Mouse (Mus musculus) embryonic facial prominence, embryonic 12.5 days (tissue): Measurements from ENCODE around the gene Ebf4. TPM values are rescaled to one million over a fixed set of nuclear protein-coding genes. Genes with fewer than 3 reads are reported as not detected.
A peak's percentile ranks its signal among the peaks of the same experiment; 100 is the strongest.
"Not testable (repeated sequence)": the region's sequence is repeated elsewhere in the genome, so short reads cannot be mapped to it uniquely, and the experiment has no call there.

Experiments
- ATAC-seq: fragments of 200-750 bp; cut with Nextera tagmentation; 2 replicates; pipeline ENCODE4 v1.8.0; 2017; ENCODE audit not compliant: insufficient number of reproducible peaks, insufficient read depth, low FRiP score, low TSS enrichment
- H3K27ac ChIP-seq: fragments of 300-500 bp; sonication (generic); 2 replicates; pipeline ENCODE4 v1.5.1; 2016; ENCODE audit warnings: mild to moderate bottlenecking
- H3K27me3 ChIP-seq: fragments of 300-500 bp; sonication (generic); 2 replicates; pipeline ENCODE4 v1.6.1; 2016; ENCODE audit warnings: mild to moderate bottlenecking, moderate library complexity
- H3K36me3 ChIP-seq: fragments of 300-500 bp; sonication (generic); 2 replicates; pipeline ENCODE4 v1.6.1; 2016; ENCODE audit warnings: mild to moderate bottlenecking
- H3K4me1 ChIP-seq: fragments of 300-500 bp; sonication (generic); 2 replicates; pipeline ENCODE4 v1.6.1; 2016
- H3K4me2 ChIP-seq: fragments of 300-500 bp; sonication (generic); replicated peaks from 2 replicates; pipeline ENCODE4 v1.6.1; 2016; ENCODE audit warnings: mild to moderate bottlenecking, moderate library complexity
- H3K4me3 ChIP-seq: fragments of 300-500 bp; sonication (generic); 2 replicates; pipeline ENCODE4 v1.5.1; 2016; ENCODE audit warnings: mild to moderate bottlenecking
- H3K9ac ChIP-seq: fragments of 300-500 bp; sonication (generic); 2 replicates; pipeline ENCODE4 v1.6.1; 2016; ENCODE audit warnings: mild to moderate bottlenecking, moderate library complexity
- H3K9me3 ChIP-seq: fragments of 300-500 bp; sonication (generic); 2 replicates; pipeline ENCODE4 v1.6.1; 2016; ENCODE audit warnings: mild to moderate bottlenecking, moderate library complexity
- WGBS: fragments of 180-500 bp; shearing (Covaris S2); methylation state at CpG from one replicate; pipeline ENCODE4 v1.1.7; 2016; 5-methylcytosine and 5-hydroxymethylcytosine counted together
- polyA plus RNA-seq: library from polyadenylated mRNA; unstranded; fragments of >200 nt; fragmentation: Nextera tagmentation; extraction: Ambion mirVana; gene quantifications from 2 replicates; pipeline ENCODE4 v1.2.1, GENCODE M21; 2016

Ebf4 gene
- polyA plus RNA-seq, 1 experiment from 2014 or later = 4.6 TPM

DNA sequence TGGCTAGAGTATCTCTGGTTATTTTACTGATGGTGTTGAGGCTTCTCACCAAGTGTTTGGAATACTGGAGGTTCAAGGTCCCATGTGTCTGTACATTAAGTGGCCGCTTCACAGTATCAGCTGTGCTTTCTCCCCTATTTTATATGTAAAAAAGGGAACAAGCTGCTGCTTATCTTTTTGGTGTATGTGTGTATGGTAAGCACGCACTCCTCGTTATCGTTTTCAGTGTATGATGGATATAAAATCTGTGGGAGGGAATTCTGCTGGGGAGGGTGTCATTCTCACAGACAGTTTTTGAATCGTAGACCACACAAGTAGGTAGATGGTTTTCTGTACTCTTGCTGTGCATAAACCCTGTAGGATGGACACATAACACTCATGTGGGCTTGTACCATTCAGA, 62.6 kb downstream of the Ebf4 start:
- Histone ChIP-seq H3K27ac (no peak overlapping the region), H3K9me3 (no peaks in the 10 kb centered on the region), H3K27me3 (peaks cover 48% of the 10 kb centered on the region), H3K4me3 (no peak overlapping the region), H3K4me1 (peaks cover 7% of the 10 kb centered on the region; the same call in 1 of the 2 replicates), H3K36me3 (no peaks in the 10 kb centered on the region), H3K9ac (no peak overlapping the region), H3K4me2 (no peak overlapping the region)
- WGBS = 92% methylated on average over 5 of the region's 5 CpGs
- no peak for ATAC-seq

DNA sequence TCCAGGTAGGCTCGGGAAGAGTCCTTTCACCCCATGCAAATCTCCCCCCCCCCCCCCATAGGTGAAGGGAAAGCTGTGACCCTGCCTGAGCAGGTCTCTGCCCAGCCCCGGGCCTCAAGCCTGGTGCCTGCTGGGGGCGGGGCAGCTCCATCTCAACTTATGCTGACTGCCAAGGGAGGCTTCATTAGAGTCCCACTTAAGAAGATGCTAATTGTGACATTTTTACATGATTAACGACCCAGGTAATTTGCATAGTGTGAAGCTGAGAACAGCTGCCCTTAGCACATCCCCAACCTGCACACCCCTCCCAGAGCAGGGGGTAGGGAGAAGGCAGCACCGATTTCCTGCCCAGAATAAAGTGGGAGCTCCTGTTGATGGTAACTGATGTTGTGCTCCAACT, 63.9 kb downstream of the Ebf4 start:
- peaks cover 7% of the 10 kb centered on the region; the same call in 1 of the 2 replicates for H3K4me1 ChIP-seq
- H3K9me3 ChIP-seq = no peaks in the 10 kb centered on the region
- H3K9ac ChIP-seq = no peak overlapping the region
- H3K4me2 ChIP-seq = no peak overlapping the region
- no peak overlapping the region for H3K4me3 ChIP-seq
- ATAC-seq = no peak
- 19% methylated on average over 5 of the region's 5 CpGs for WGBS
- H3K27ac ChIP-seq = no peak overlapping the region
- no peaks in the 10 kb centered on the region for H3K36me3 ChIP-seq
- H3K27me3 ChIP-seq = peaks cover 61% of the 10 kb centered on the region

DNA sequence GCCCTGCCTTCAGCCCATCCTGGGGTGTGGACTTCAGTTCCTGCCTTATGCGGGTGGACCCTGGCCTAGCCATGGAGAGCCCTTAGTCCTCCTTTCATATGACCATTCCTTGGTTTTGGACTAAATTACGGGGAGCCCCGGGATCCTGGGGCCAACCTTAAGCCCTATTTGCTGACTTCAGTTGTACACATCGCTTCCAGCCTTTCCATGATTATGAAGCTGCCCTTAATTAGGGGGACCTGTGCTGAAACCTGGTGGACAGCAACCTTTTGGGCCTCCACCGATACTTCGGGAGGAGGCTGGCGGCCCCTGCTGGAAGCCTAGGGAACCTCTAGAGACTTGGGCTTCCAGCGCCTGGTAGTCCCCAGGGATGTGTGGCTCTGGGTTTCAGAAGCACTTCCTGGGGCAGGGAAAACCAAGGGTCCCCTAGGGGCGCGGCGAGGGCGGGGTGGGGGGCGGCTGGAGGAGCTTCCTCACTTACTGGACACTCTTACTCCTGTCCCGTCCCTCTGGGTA, 67.6 kb downstream of the Ebf4 start:
- whole genome bisulfite sequencing = 3% methylated on average over 14 of the region's 14 CpGs
- Histone ChIP-seq H3K9ac (no peak overlapping the region), H3K27ac (no peak overlapping the region), H3K4me3 (no peak overlapping the region), H3K36me3 (no peaks in the 10 kb centered on the region), H3K4me1 (peaks cover 13% of the 10 kb centered on the region), H3K4me2 (no peak overlapping the region), H3K9me3 (no peaks in the 10 kb centered on the region), H3K27me3 (peaks cover 90% of the 10 kb centered on the region)
- ATAC-seq = no peak; the same call in 1 of the 2 replicates

DNA sequence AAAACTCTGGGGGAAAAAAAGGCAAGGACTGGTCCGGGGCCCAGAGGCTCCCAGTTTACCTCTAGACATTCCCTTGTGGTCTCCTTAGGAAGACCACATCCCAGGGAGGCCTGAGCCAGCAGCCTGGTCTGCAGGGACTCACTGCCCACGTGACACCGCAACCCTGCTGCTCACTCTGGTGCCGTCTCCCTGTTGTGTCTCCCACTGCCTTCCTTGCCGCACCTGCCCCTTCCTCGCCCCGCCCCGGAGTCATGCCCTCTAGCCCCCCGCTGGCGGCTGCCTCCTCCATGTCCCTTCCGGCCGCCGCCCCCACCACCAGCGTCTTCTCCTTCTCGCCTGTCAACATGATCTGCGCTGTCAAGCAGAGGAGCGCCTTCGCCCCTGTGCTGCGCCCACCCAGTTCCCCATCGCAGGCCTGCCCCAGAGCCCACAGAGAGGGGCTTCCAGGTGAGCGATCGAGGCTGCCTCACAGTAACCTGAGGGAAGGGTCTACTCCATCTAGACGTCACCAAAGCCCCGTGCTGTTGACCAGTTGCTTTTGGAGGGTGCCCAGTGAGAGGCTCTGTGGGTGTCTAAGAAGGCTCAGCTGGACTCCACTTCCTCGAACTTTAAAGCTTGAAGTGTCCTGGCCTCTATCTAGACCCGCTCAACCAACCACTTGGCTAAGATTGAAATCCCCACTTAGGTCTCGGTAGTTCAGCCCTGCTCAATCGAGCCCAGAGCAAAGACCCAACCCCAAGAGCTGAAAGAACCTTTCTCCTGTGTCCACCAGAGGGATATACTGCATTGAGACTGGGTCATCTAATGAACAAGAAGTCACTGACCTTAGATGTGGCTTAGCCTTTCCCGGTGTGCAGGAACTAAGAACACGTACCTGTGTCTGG, 70.5 kb downstream of the Ebf4 start:
- Histone ChIP-seq H3K4me2 (peak overlapping the region; percentile 55), H3K9me3 (no peaks in the 10 kb centered on the region), H3K4me1 (peaks cover 13% of the 10 kb centered on the region), H3K9ac (peak overlapping the region; percentile 41; the same call in 1 of the 2 replicates), H3K4me3 (peak overlapping the region; percentile 35), H3K27me3 (peaks cover 66% of the 10 kb centered on the region), H3K36me3 (no peaks in the 10 kb centered on the region), H3K27ac (no peak overlapping the region)
- 7% methylated on average over 30 of the region's 30 CpGs for WGBS
- no peak for ATAC-seq

DNA sequence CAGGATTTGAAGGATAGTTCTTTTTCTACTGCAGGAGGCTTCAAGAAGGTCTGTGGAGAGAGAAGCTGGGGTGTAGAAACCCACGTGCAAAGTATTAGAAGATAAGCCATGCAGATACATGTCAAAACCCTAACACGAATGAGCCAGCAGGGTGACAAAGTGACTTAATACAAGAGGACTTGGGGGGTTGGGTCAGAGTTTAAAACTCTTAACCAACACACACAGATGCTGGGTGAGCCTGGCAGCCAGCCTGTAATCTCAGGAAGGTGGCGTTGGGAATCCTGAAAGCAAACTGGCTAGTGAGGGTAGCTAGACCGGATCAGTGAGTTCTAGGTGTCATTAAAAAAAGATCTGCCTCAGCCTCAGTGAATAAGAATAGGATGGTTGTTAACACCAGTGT, 72.4 kb downstream of the Ebf4 start:
- no peaks in the 10 kb centered on the region for H3K9me3 ChIP-seq
- H3K27me3 ChIP-seq = peaks cover 47% of the 10 kb centered on the region
- no peak for ATAC-seq
- no peak overlapping the region for H3K9ac ChIP-seq
- no peak overlapping the region for H3K4me2 ChIP-seq
- WGBS = 61% methylated on average over 4 of the region's 4 CpGs
- no peak overlapping the region for H3K27ac ChIP-seq
- H3K36me3 ChIP-seq = no peaks in the 10 kb centered on the region
- H3K4me3 ChIP-seq = no peak overlapping the region
- H3K4me1 ChIP-seq = peaks cover 6% of the 10 kb centered on the region

DNA sequence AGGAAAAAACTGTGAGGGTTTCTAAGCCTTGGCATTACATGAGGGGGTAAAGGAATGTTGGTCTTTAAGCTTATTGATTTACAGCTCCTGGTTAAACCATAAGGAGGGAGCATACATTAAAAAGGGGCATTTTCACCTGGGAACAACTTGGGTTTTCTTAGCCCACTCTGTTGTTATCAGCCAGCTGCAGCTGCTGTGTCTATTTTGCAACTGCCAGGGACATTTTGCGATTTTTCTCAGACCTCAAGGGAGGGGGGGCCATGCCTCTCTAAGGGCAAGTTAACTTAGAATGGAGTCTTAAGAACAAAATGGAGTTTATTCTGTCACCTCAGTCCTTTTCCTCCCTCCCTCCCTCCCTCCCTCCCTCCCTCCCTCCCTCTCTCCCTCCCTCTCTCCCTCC, 78.1 kb downstream of the Ebf4 start:
- not testable (repeated sequence) for H3K9me3 ChIP-seq, H3K4me1 ChIP-seq, H3K4me2 ChIP-seq, H3K27ac ChIP-seq, H3K9ac ChIP-seq, ATAC-seq, H3K27me3 ChIP-seq, H3K36me3 ChIP-seq, H3K4me3 ChIP-seq
- 45% methylated on average over 1 of the region's 1 CpGs for WGBS

DNA sequence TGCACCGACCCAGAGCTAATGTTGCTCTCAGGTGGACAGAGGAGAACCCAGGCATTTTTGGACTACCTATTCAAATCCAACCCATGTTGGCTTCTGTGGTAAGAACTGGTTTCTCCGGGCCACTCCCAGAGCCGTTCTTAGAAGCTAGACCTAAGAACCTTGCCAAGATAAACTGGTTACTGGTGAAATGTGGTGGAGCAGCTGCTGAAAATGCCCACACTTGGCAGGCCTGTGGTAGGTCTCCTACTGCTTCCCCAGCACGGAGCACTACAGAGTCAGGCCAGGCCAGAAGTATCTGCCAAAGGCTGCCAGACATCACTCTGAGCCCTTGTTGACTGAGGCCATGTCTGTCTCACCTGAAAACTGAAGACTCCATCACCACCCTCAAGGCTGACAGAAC, 80.0 kb downstream of the Ebf4 start:
- H3K4me3 ChIP-seq = no peak overlapping the region
- H3K27me3 ChIP-seq = 0 out of 2 replicates have a peak, but pooled peaks cover 3% of the 10 kb centered on the region
- H3K27ac ChIP-seq = no peak overlapping the region
- no peak overlapping the region for H3K9ac ChIP-seq
- H3K4me2 ChIP-seq = no peak overlapping the region
- no peaks in the 10 kb centered on the region for H3K4me1 ChIP-seq
- H3K36me3 ChIP-seq = no peaks in the 10 kb centered on the region
- no peak for ATAC-seq
- H3K9me3 ChIP-seq = no peaks in the 10 kb centered on the region
- 74% methylated on average over 4 of the region's 4 CpGs for WGBS

DNA sequence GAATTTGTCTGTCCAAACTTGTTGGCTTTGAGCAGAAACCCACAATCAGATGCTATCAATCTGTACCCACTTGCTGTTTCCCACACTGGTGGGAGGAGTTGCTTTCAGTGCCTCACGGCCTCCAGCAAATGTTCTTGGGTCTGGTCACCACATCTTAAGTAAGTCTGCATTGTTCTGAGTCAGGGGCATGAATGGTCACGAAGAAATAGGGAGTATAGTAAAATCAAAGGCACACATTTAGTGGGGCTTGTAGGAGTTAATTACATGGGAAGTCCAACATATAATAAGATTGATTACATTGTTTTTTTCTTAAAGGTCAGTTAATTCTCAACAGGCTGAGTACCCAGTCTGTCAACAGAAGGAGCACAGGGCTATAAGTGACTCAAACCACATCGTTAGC, 88.2 kb downstream of the Ebf4 start:
- WGBS = 50% methylated on average over 3 of the region's 3 CpGs
- no peak overlapping the region for H3K27ac ChIP-seq
- no peaks in the 10 kb centered on the region for H3K9me3 ChIP-seq
- H3K27me3 ChIP-seq = 0 out of 2 replicates have a peak, but pooled peaks cover 7% of the 10 kb centered on the region
- no peak overlapping the region for H3K9ac ChIP-seq
- no peaks in the 10 kb centered on the region for H3K36me3 ChIP-seq
- H3K4me3 ChIP-seq = no peak overlapping the region
- H3K4me1 ChIP-seq = peaks cover 4% of the 10 kb centered on the region; the same call in 1 of the 2 replicates
- H3K4me2 ChIP-seq = no peak overlapping the region
- no peak for ATAC-seq

DNA sequence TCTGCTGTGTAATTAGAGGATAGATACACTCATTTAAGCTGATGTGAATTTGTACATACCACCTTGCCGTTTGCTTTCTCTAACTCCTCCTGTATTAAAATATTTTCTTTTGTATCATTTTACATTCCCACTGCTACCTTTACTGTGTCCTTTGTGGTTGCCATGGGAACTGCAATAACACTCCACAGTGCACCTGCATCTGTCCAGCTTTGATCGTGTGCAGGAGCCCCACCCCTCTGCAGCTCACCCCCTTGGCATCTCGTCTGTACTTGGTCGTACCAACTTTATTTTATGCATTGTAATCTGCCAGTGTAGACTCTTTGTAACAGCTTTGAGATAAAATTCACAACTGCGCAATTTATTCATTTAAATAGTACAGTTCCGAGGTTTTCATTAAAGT, 88.9 kb downstream of the Ebf4 start:
- H3K36me3 ChIP-seq = no peaks in the 10 kb centered on the region
- H3K4me2 ChIP-seq = no peak overlapping the region
- WGBS = 73% methylated on average over 6 of the region's 6 CpGs
- peaks cover 4% of the 10 kb centered on the region; the same call in 1 of the 2 replicates for H3K4me1 ChIP-seq
- H3K9ac ChIP-seq = no peak overlapping the region
- H3K4me3 ChIP-seq = no peak overlapping the region
- H3K27ac ChIP-seq = no peak overlapping the region
- H3K9me3 ChIP-seq = no peaks in the 10 kb centered on the region
- H3K27me3 ChIP-seq = 0 out of 2 replicates have a peak, but pooled peaks cover 7% of the 10 kb centered on the region
- no peak for ATAC-seq

DNA sequence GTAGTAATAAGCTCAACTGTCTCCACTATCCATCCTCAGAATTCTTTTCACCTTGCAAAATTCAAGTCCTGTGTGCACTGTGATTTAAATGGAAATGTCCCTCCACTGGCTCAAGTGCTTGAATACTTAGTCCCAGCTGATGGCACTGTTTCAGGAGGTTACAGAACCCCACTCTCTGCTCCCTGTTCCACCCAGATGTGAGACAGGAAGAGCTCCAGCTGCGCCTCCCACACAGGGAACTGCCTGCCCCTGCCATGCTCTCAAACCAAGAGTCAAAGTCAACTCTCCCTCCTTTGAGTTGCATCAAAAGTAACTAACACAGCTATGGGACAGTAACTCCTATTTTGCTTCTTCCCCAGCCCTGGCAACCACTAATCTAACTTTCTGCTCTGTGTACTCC, 91.2 kb downstream of the Ebf4 start:
- no peak overlapping the region for H3K27ac ChIP-seq
- 75% methylated on average over 1 of the region's 1 CpGs for WGBS
- H3K9ac ChIP-seq = no peak overlapping the region
- H3K4me3 ChIP-seq = no peak overlapping the region
- peaks cover 4% of the 10 kb centered on the region; the same call in 1 of the 2 replicates for H3K4me1 ChIP-seq
- 0 out of 2 replicates have a peak, but pooled peaks cover 7% of the 10 kb centered on the region for H3K27me3 ChIP-seq
- no peak overlapping the region for H3K4me2 ChIP-seq
- peaks cover 10% of the 10 kb centered on the region for H3K36me3 ChIP-seq
- H3K9me3 ChIP-seq = no peaks in the 10 kb centered on the region
- no peak for ATAC-seq

DNA sequence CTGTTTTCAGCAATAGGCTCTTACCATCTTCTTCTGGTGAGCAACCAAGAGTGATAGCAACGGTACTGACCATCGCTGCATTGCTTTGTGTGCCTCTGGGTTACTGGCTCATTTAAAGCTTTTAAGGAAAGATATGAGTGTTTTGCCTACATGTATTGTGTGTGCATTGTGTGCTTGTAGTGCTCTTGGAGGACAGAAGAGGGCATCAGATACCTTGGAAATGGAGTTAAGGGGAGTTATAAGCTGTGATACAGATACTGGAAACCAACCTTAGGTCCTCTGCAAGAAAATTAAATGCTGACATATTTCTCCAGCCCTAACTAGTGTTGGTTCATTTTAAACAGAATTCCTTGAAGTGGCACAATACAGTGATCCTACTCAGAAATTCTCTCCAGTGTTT, 93.8 kb downstream of the Ebf4 start:
- H3K4me3 ChIP-seq = no peak overlapping the region
- no peak overlapping the region for H3K9ac ChIP-seq
- WGBS = 86% methylated on average over 2 of the region's 2 CpGs
- H3K27me3 ChIP-seq = 0 out of 2 replicates have a peak, but pooled peaks cover 4% of the 10 kb centered on the region
- no peaks in the 10 kb centered on the region for H3K4me1 ChIP-seq
- no peak overlapping the region for H3K27ac ChIP-seq
- peaks cover 33% of the 10 kb centered on the region for H3K36me3 ChIP-seq
- H3K9me3 ChIP-seq = no peaks in the 10 kb centered on the region
- ATAC-seq = no peak
- no peak overlapping the region for H3K4me2 ChIP-seq
